In genomic region chr5:127751262-127751975, GRCm38 (mm10) we compare ENCODE assay signal across 10 mouse cellular contexts.
DNase-seq lines count a peak whose midpoint lies in the region; ATAC-seq and TF ChIP-seq lines count a peak whose summit lies in the region.
"Had no signal": no experiment of that assay in that cellular context is flagged by ENCODE, and none has a peak within 500 bp of the region (broad histone marks: within the 10 kb centered on the region; RNA-seq: fewer than 3 reads in every experiment).

No protein-coding gene starts in this region.

- no peaks in the 10 kb centered on the region for H3K9me3 ChIP-seq in kidney, embryonic 15.5 days (replicated peaks)
- H3K9me3 ChIP-seq in forebrain, embryonic 14.5 days (replicated peaks; ENCODE audit: control insufficient read depth, low read length) = no peaks in the 10 kb centered on the region
- H3K9me3 ChIP-seq in midbrain, embryonic 14.5 days (ENCODE audit: control insufficient read depth, low read length) = no peaks in the 10 kb centered on the region
- H3K9me3 ChIP-seq: limb, embryonic 15.5 days had no signal

- H3K4me2 ChIP-seq in kidney, embryonic 15.5 days = peak overlapping the region; percentile 18; the same call in 1 of the 2 replicates
- H3K4me2 ChIP-seq in forebrain, embryonic 14.5 days (ENCODE audit: low read length) = no peak overlapping the region; the same call in 1 of the 2 replicates
- peak overlapping the region; percentile 24 for H3K4me2 ChIP-seq in midbrain, embryonic 14.5 days (ENCODE audit: low read length)
- H3K4me2 ChIP-seq: limb, embryonic 15.5 days had no signal

- WGBS in kidney, embryonic 15.5 days = 19% methylated on average over 20 of the region's 20 CpGs
- 29% methylated on average over 20 of the region's 20 CpGs for WGBS in forebrain, embryonic 14.5 days
- WGBS in midbrain, embryonic 14.5 days = 26% methylated on average over 20 of the region's 20 CpGs

- no peak for TF ChIP-seq CTCF in brain, embryonic 14.5 days (IDR thresholded peaks at IDR 0.05; ENCODE audit: borderline replicate concordance, extremely low read depth, insufficient read depth, insufficient read length)

- peak; percentile 62 for ATAC-seq in kidney, embryonic 15.5 days (replicated peaks; ENCODE audit: low FRiP score)
- peak; percentile 86 for ATAC-seq in forebrain, embryonic 14.5 days
- ATAC-seq in midbrain, embryonic 14.5 days (ENCODE audit: low FRiP score, low TSS enrichment) = peak; percentile 53; the same call in 1 of the 2 replicates

- no peaks in the 10 kb centered on the region for H3K36me3 ChIP-seq in kidney, embryonic 15.5 days
- H3K36me3 ChIP-seq in forebrain, embryonic 14.5 days (ENCODE audit: control insufficient read depth, insufficient read depth, low read length) = no peaks in the 10 kb centered on the region
- no peaks in the 10 kb centered on the region for H3K36me3 ChIP-seq in midbrain, embryonic 14.5 days (ENCODE audit: control insufficient read depth, insufficient read depth, low read length)
- H3K36me3 ChIP-seq: limb, embryonic 15.5 days had no signal

- no peak for TF ChIP-seq POLR2A in brain, embryonic 14.5 days (IDR thresholded peaks at IDR 0.05; ENCODE audit: borderline replicate concordance, extremely low read depth, insufficient read depth, insufficient read length, poor library complexity, severe bottlenecking)

- no peak overlapping the region for H3K27ac ChIP-seq in kidney, embryonic 15.5 days
- H3K27ac ChIP-seq in forebrain, embryonic 14.5 days (ENCODE audit: low read depth, low read length) = no peak overlapping the region
- no peak overlapping the region for H3K27ac ChIP-seq in midbrain, embryonic 14.5 days (replicated peaks; ENCODE audit: low read depth, low read length)
- H3K27ac ChIP-seq: limb, embryonic 15.5 days had no signal

- DNase-seq in kidney, adult 8-10 months = no peak
- DNase-seq in brain, embryonic 14.5 days (ENCODE audit: low read depth) = peak; percentile 89
- peak; percentile 79 for DNase-seq in forebrain, embryonic 14.5 days (ENCODE audit: low spot score)
- peak; percentile 80 for DNase-seq in midbrain, embryonic 14.5 days
- no peak for DNase-seq in adrenal gland, adult (ENCODE audit: inconsistent age in 2 of 2, low spot score in 1 of 2)
- no peak for DNase-seq in gastrocnemius, postnatal 10 days
- DNase-seq in urinary bladder, postnatal 4 days (ENCODE audit: low spot score in 2 of 2) = no peak
- DNase-seq: adrenal gland, postnatal 36 days had no signal

- H3K4me1 ChIP-seq in kidney, embryonic 15.5 days = no peaks in the 10 kb centered on the region
- no peaks in the 10 kb centered on the region for H3K4me1 ChIP-seq in forebrain, embryonic 14.5 days (ENCODE audit: control insufficient read depth, insufficient read depth, low read length)
- peaks cover 9% of the 10 kb centered on the region; the same call in 1 of the 2 replicates for H3K4me1 ChIP-seq in midbrain, embryonic 14.5 days (ENCODE audit: control insufficient read depth, insufficient read depth, low read length)

- no peaks in the 10 kb centered on the region for H3K27me3 ChIP-seq in kidney, embryonic 15.5 days
- H3K27me3 ChIP-seq in forebrain, embryonic 14.5 days (replicated peaks; ENCODE audit: control insufficient read depth, insufficient read depth, low read length) = no peaks in the 10 kb centered on the region
- no peaks in the 10 kb centered on the region for H3K27me3 ChIP-seq in midbrain, embryonic 14.5 days (ENCODE audit: control insufficient read depth, insufficient read depth, low read length)
- H3K27me3 ChIP-seq: limb, embryonic 15.5 days had no signal

- H3K9ac ChIP-seq in kidney, embryonic 15.5 days = no peak overlapping the region
- no peak overlapping the region for H3K9ac ChIP-seq in forebrain, embryonic 14.5 days (ENCODE audit: low read length)
- H3K9ac ChIP-seq in midbrain, embryonic 14.5 days (replicated peaks; ENCODE audit: low read length) = no peak overlapping the region
- H3K9ac ChIP-seq: limb, embryonic 15.5 days had no signal

- H3K4me3 ChIP-seq in kidney, embryonic 15.5 days (replicated peaks) = no peak overlapping the region
- H3K4me3 ChIP-seq in forebrain, embryonic 14.5 days (ENCODE audit: low read depth, low read length) = no peak overlapping the region
- H3K4me3 ChIP-seq in midbrain, embryonic 14.5 days (replicated peaks; ENCODE audit: low read depth, low read length) = no peak overlapping the region
- H3K4me3 ChIP-seq: limb, embryonic 15.5 days had no signal

Comparison
In these comparisons a context has a peak if more than half of its experiments do, and no peak if none do; other contexts are left out.
1. DNase-seq: peak in brain, embryonic 14.5 days (single experiment), forebrain, embryonic 14.5 days (single experiment) and midbrain, embryonic 14.5 days (single experiment); none in kidney, adult 8-10 months (0 of 2), adrenal gland, adult (0 of 2), gastrocnemius, postnatal 10 days (single experiment) and urinary bladder, postnatal 4 days (0 of 2).
2. Peak in every context shown above with its lines, with median percentiles within 50 percentile points of each other: ATAC-seq.